Mouse (Mus musculus) hindbrain, postnatal 0 days (tissue): ENCODE results near the gene Cnnm3. TPM values are rescaled to one million over a fixed set of nuclear protein-coding genes. Genes with fewer than 3 reads are reported as not detected.

Source experiments
- ATAC-seq: fragments of 200-750 bp; cut with Nextera tagmentation; 2 replicates; pipeline ENCODE4 v1.8.0; 2017; ENCODE audit warnings: mild to moderate bottlenecking, moderate TSS enrichment, moderate library complexity
- DNase-seq: peaks from one replicate; pipeline ENCODE4 v3.0.0-alpha.2; 2015; ENCODE audit warnings: low spot score
- H3K27ac ChIP-seq: fragments of 300-500 bp; sonication (generic); 2 replicates; pipeline ENCODE4 v1.5.1; 2014; ENCODE audit warnings: mild to moderate bottlenecking
- H3K27me3 ChIP-seq: fragments of 300-500 bp; sonication (generic); 2 replicates; pipeline ENCODE4 v1.6.1; 2014; ENCODE audit warnings: low read length, mixed read lengths; ENCODE audit not compliant: insufficient read depth
- H3K36me3 ChIP-seq: fragments of 300-500 bp; sonication (generic); 2 replicates; pipeline ENCODE4 v1.6.1; 2014; ENCODE audit warnings: low read length, mixed read lengths; ENCODE audit not compliant: insufficient read depth
- H3K4me1 ChIP-seq: fragments of 300-500 bp; sonication (generic); 2 replicates; pipeline ENCODE4 v1.6.1; 2014; ENCODE audit warnings: antibody characterized with exemption, low read length, mixed read lengths; ENCODE audit not compliant: insufficient read depth
- H3K4me2 ChIP-seq: fragments of 300-500 bp; sonication (generic); 2 replicates; pipeline ENCODE4 v1.6.1; 2014; ENCODE audit warnings: low read depth, mild to moderate bottlenecking, low read length, moderate library complexity, mixed read lengths
- H3K4me3 ChIP-seq: fragments of 300-500 bp; sonication (generic); 2 replicates; pipeline ENCODE4 v1.5.1; 2014; ENCODE audit warnings: low read length
- H3K9ac ChIP-seq: fragments of 300-500 bp; sonication (generic); replicated peaks from 2 replicates; pipeline ENCODE4 v1.6.1; 2014; ENCODE audit warnings: mild to moderate bottlenecking, low read length, moderate library complexity, mixed read lengths
- H3K9me3 ChIP-seq: fragments of 300-500 bp; sonication (generic); 2 replicates; pipeline ENCODE4 v1.6.1; 2016; ENCODE audit warnings: low read length, mixed read lengths
- CTCF ChIP-seq: IDR thresholded peaks from 2 replicates; pipeline ENCODE4 v1.5.1; 2016; ENCODE audit warnings: antibody characterized with exemption, control low read depth, low read depth
- WGBS: fragments of 180-500 bp; shearing (Covaris S2); extraction: QIAGEN DNeasy Blood & Tissue Kit; methylation state at CpG from one replicate; pipeline ENCODE4 v1.1.7; 2014; 5-methylcytosine and 5-hydroxymethylcytosine counted together
- polyA plus RNA-seq: library from polyadenylated mRNA; unstranded; fragments of >200 nt; fragmentation: Nextera tagmentation; extraction: Ambion mirVana; gene quantifications from 2 replicates; pipeline ENCODE4 v1.2.1, GENCODE M21; 2015
- total RNA-seq: library from RNA; depleted of rRNA; stranded (reverse); fragments of >200 nt; gene quantifications from 2 replicates; pipeline ENCODE4 v1.2.3, GENCODE M21; 2014

Cnnm3 gene
- total and polyA plus RNA-seq, 2 experiments from 2014 or later = 5.4 to 35.9 TPM

- H3K4me1 ChIP-seq = no peaks in the 10 kb centered on the region
- TF ChIP-seq CTCF = no peak
- H3K36me3 ChIP-seq = peaks cover 15% of the 10 kb centered on the region; the same call in 1 of the 2 replicates
- no peak overlapping the region for H3K4me2 ChIP-seq
- no peaks in the 10 kb centered on the region for H3K9me3 ChIP-seq
- H3K27ac ChIP-seq = no peak overlapping the region
- no peak overlapping the region for H3K4me3 ChIP-seq
- ATAC-seq = 0 out of 2 replicates have a peak, but pooled peaks have one; percentile 14
- H3K9ac ChIP-seq = no peak overlapping the region
- WGBS = 6% methylated on average over 1 of the region's 1 CpGs
- H3K27me3 ChIP-seq = no peaks in the 10 kb centered on the region
- peak; percentile 83 for DNase-seq
These were observed 16.7 kb downstream of the Cnnm3 start for GRCm38 (mm10) chr1:36528351-36528750.

- H3K4me1 ChIP-seq = no peaks in the 10 kb centered on the region
- H3K9me3 ChIP-seq = no peaks in the 10 kb centered on the region
- ATAC-seq = no peak
- no peak overlapping the region for H3K4me2 ChIP-seq
- no peak overlapping the region for H3K9ac ChIP-seq
- WGBS = 93% methylated on average over 4 of the region's 4 CpGs
- no peak for TF ChIP-seq CTCF
- H3K27ac ChIP-seq = no peak overlapping the region
- H3K27me3 ChIP-seq = no peaks in the 10 kb centered on the region
- DNase-seq = no peak
- H3K4me3 ChIP-seq = no peak overlapping the region
- peaks cover 15% of the 10 kb centered on the region; the same call in 1 of the 2 replicates for H3K36me3 ChIP-seq
These were observed 17.6 kb downstream of the Cnnm3 start for GRCm38 (mm10) chr1:36529274-36529673.

GRCm38 (mm10) chr1:36529875-36530274, 18.2 kb downstream of the Cnnm3 start:
- Histone ChIP-seq H3K4me3 (no peak overlapping the region), H3K9me3 (no peaks in the 10 kb centered on the region), H3K4me2 (no peak overlapping the region), H3K4me1 (no peaks in the 10 kb centered on the region), H3K27ac (no peak overlapping the region), H3K9ac (no peak overlapping the region), H3K27me3 (no peaks in the 10 kb centered on the region), H3K36me3 (peaks cover 11% of the 10 kb centered on the region; the same call in 1 of the 2 replicates)
- DNase-seq (no peak), ATAC-seq (no peak)
- no peak for TF ChIP-seq CTCF
- 94% methylated on average over 4 of the region's 4 CpGs for WGBS

GRCm38 (mm10) chr1:36530485-36530884, 18.8 kb downstream of the Cnnm3 start:
- 71% methylated on average over 8 of the region's 8 CpGs for WGBS
- TF ChIP-seq CTCF = no peak
- H3K4me3 ChIP-seq = no peak overlapping the region
- no peak for DNase-seq
- no peak overlapping the region for H3K9ac ChIP-seq
- peak; percentile 1; the same call in 1 of the 2 replicates for ATAC-seq
- no peaks in the 10 kb centered on the region for H3K27me3 ChIP-seq
- no peak overlapping the region for H3K4me2 ChIP-seq
- H3K9me3 ChIP-seq = no peaks in the 10 kb centered on the region
- H3K27ac ChIP-seq = no peak overlapping the region
- H3K36me3 ChIP-seq = peaks cover 5% of the 10 kb centered on the region; the same call in 1 of the 2 replicates
- no peaks in the 10 kb centered on the region for H3K4me1 ChIP-seq

GRCm38 (mm10) chr1:36530962-36531361, 19.3 kb downstream of the Cnnm3 start:
- 87% methylated on average over 7 of the region's 7 CpGs for WGBS
- no peaks in the 10 kb centered on the region; the same call in 1 of the 2 replicates for H3K36me3 ChIP-seq
- TF ChIP-seq CTCF = no peak
- no peaks in the 10 kb centered on the region for H3K27me3 ChIP-seq
- H3K27ac ChIP-seq = no peak overlapping the region
- ATAC-seq (no peak), DNase-seq (no peak)
- H3K9ac ChIP-seq = no peak overlapping the region
- no peak overlapping the region for H3K4me3 ChIP-seq
- no peaks in the 10 kb centered on the region for H3K4me1 ChIP-seq
- H3K4me2 ChIP-seq = no peak overlapping the region
- H3K9me3 ChIP-seq = no peaks in the 10 kb centered on the region

- ATAC-seq (no peak), DNase-seq (no peak)
- H3K4me3 ChIP-seq = no peak overlapping the region
- no peaks in the 10 kb centered on the region for H3K27me3 ChIP-seq
- no peak overlapping the region for H3K4me2 ChIP-seq
- no peaks in the 10 kb centered on the region; the same call in 1 of the 2 replicates for H3K36me3 ChIP-seq
- no peaks in the 10 kb centered on the region for H3K4me1 ChIP-seq
- H3K9ac ChIP-seq = no peak overlapping the region
- H3K9me3 ChIP-seq = no peaks in the 10 kb centered on the region
- no peak for TF ChIP-seq CTCF
- H3K27ac ChIP-seq = no peak overlapping the region
- 83% methylated on average over 12 of the region's 12 CpGs for WGBS
These were observed 19.8 kb downstream of the Cnnm3 start for GRCm38 (mm10) chr1:36531461-36531860.

GRCm38 (mm10) chr1:36533546-36533945, 21.9 kb downstream of the Cnnm3 start:
- TF ChIP-seq CTCF = no peak
- Histone ChIP-seq H3K4me3 (no peak overlapping the region), H3K27ac (no peak overlapping the region)

More at GRCm38 (mm10) chr1:36533546-36533945, 21.9 kb downstream of the Cnnm3 start:
- Histone ChIP-seq H3K9ac (no peak overlapping the region), H3K4me1 (no peaks in the 10 kb centered on the region), H3K27me3 (no peaks in the 10 kb centered on the region), H3K9me3 (no peaks in the 10 kb centered on the region), H3K4me2 (no peak overlapping the region), H3K36me3 (0 out of 2 replicates have a peak, but pooled peaks cover 4% of the 10 kb centered on the region)
- 81% methylated on average over 6 of the region's 6 CpGs for WGBS
- ATAC-seq (no peak), DNase-seq (no peak)
